Mouse (Mus musculus) spleen, adult 2 months (tissue): Measurements from ENCODE around the gene Zfhx3.

Experiments used
- CTCF ChIP-seq: fragments of 200-500 bp; IDR thresholded peaks from 2 replicates; pipeline ENCODE4 v1.5.1; 2011; ENCODE audit warnings: mild to moderate bottlenecking, inconsistent platforms; ENCODE audit not compliant: insufficient read depth, insufficient read length, insufficient replicate concordance; ENCODE audit errors: extremely low read depth
- POLR2A ChIP-seq: fragments of 200-500 bp; IDR thresholded peaks from 2 replicates; pipeline ENCODE4 v1.6.1; 2011; ENCODE audit warnings: low read depth, low read length, inconsistent platforms

- TF ChIP-seq POLR2A (no peak), CTCF (no peak)
Measured at GRCm38 (mm10) chr8:108067111-108067510, 124.7 kb downstream of the Zfhx3 start.
